Mouse (Mus musculus): Measurements from ENCODE around the gene Atp2b4. TPM values are rescaled to one million over a fixed set of nuclear protein-coding genes. Genes with fewer than 3 reads are reported as not detected.
"Not testable (repeated sequence)": the region's sequence is repeated elsewhere in the genome, so short reads cannot be mapped to it uniquely, and the experiment has no call there.

Gene Atp2b4
- polyA plus RNA-seq, 1 experiment: 7.7 TPM

- peaks cover 2% of the 10 kb centered on the region; the same call in 1 of the 2 replicates for H3K9me3 ChIP-seq (ENCODE audit: control insufficient read depth, low read length)
- no peaks in the 10 kb centered on the region for H3K4me1 ChIP-seq (ENCODE audit: control insufficient read depth)
- H3K4me3 ChIP-seq (replicated peaks): no peak overlapping the region
- TF ChIP-seq GATA1 (IDR thresholded peaks at IDR 0.05; ENCODE audit: low read length) (no peak), TAL1 (IDR thresholded peaks at IDR 0.05; ENCODE audit: low read length) (no peak)
- H3K36me3 ChIP-seq (ENCODE audit: control insufficient read depth): no peaks in the 10 kb centered on the region
- H3K27me3 ChIP-seq (ENCODE audit: control insufficient read depth): no peaks in the 10 kb centered on the region; the same call in 1 of the 2 replicates
Observed at GRCm38 (mm10) chr1:133685749-133686519, 114.9 kb downstream of the Atp2b4 start.

- no peak overlapping the region for H3K4me3 ChIP-seq (replicated peaks)
- no peaks in the 10 kb centered on the region for H3K9me3 ChIP-seq (ENCODE audit: control insufficient read depth, low read length)
- H3K36me3 ChIP-seq (ENCODE audit: control insufficient read depth): no peaks in the 10 kb centered on the region
- H3K4me1 ChIP-seq (ENCODE audit: control insufficient read depth): no peaks in the 10 kb centered on the region
- H3K27me3 ChIP-seq (ENCODE audit: control insufficient read depth): no peaks in the 10 kb centered on the region
- no peak for TF ChIP-seq GATA1 (IDR thresholded peaks at IDR 0.05; ENCODE audit: low read length)
- no peak for TF ChIP-seq TAL1 (IDR thresholded peaks at IDR 0.05; ENCODE audit: low read length)
Observed at GRCm38 (mm10) chr1:133671801-133672200, 129.0 kb downstream of the Atp2b4 start.

- no peaks in the 10 kb centered on the region for H3K36me3 ChIP-seq (ENCODE audit: control insufficient read depth)
- TF ChIP-seq GATA1 (IDR thresholded peaks at IDR 0.05; ENCODE audit: low read length): no peak
- TF ChIP-seq TAL1 (IDR thresholded peaks at IDR 0.05; ENCODE audit: low read length): no peak
- H3K9me3 ChIP-seq (ENCODE audit: control insufficient read depth, low read length): no peaks in the 10 kb centered on the region
Observed at GRCm38 (mm10) chr1:133671266-133671665, 129.6 kb downstream of the Atp2b4 start.

GRCm38 (mm10) chr1:133670776-133671175, 130.1 kb downstream of the Atp2b4 start:
- Histone ChIP-seq H3K9me3 (ENCODE audit: control insufficient read depth, low read length) (no peaks in the 10 kb centered on the region), H3K36me3 (ENCODE audit: control insufficient read depth) (no peaks in the 10 kb centered on the region), H3K27me3 (ENCODE audit: control insufficient read depth) (no peaks in the 10 kb centered on the region), H3K4me1 (ENCODE audit: control insufficient read depth) (no peaks in the 10 kb centered on the region), H3K4me3 (replicated peaks) (no peak overlapping the region)
- TF ChIP-seq TAL1 (IDR thresholded peaks at IDR 0.05; ENCODE audit: low read length) (no peak), GATA1 (IDR thresholded peaks at IDR 0.05; ENCODE audit: low read length) (no peak)

More at GRCm38 (mm10) chr1:133671266-133671665, 129.6 kb downstream of the Atp2b4 start:
- H3K27me3 ChIP-seq (ENCODE audit: control insufficient read depth): no peaks in the 10 kb centered on the region
- no peaks in the 10 kb centered on the region for H3K4me1 ChIP-seq (ENCODE audit: control insufficient read depth)
- no peak overlapping the region for H3K4me3 ChIP-seq (replicated peaks)

- TF ChIP-seq GATA1 (IDR thresholded peaks at IDR 0.05; ENCODE audit: low read length) (no peak), TAL1 (IDR thresholded peaks at IDR 0.05; ENCODE audit: low read length) (no peak)
- no peaks in the 10 kb centered on the region for H3K9me3 ChIP-seq (ENCODE audit: control insufficient read depth, low read length)
- no peak overlapping the region for H3K4me3 ChIP-seq (replicated peaks)
- no peaks in the 10 kb centered on the region for H3K27me3 ChIP-seq (ENCODE audit: control insufficient read depth)
- H3K4me1 ChIP-seq (ENCODE audit: control insufficient read depth): no peaks in the 10 kb centered on the region
- H3K36me3 ChIP-seq (ENCODE audit: control insufficient read depth): no peaks in the 10 kb centered on the region
Observed at GRCm38 (mm10) chr1:133670190-133670589, 130.7 kb downstream of the Atp2b4 start.

GRCm38 (mm10) chr1:133668618-133669017, 132.2 kb downstream of the Atp2b4 start:
- Histone ChIP-seq H3K36me3 (ENCODE audit: control insufficient read depth) (no peaks in the 10 kb centered on the region), H3K9me3 (ENCODE audit: control insufficient read depth, low read length) (no peaks in the 10 kb centered on the region), H3K27me3 (ENCODE audit: control insufficient read depth) (no peaks in the 10 kb centered on the region), H3K4me1 (ENCODE audit: control insufficient read depth) (peaks cover 4% of the 10 kb centered on the region; the same call in 1 of the 2 replicates), H3K4me3 (replicated peaks) (no peak overlapping the region)
- TF ChIP-seq TAL1 (IDR thresholded peaks at IDR 0.05; ENCODE audit: low read length): no peak
- no peak for TF ChIP-seq GATA1 (IDR thresholded peaks at IDR 0.05; ENCODE audit: low read length)

- H3K4me3 ChIP-seq (replicated peaks): no peak overlapping the region
- H3K36me3 ChIP-seq (ENCODE audit: control insufficient read depth): no peaks in the 10 kb centered on the region
- H3K27me3 ChIP-seq (ENCODE audit: control insufficient read depth): no peaks in the 10 kb centered on the region
- H3K4me1 ChIP-seq (ENCODE audit: control insufficient read depth): peaks cover 4% of the 10 kb centered on the region; the same call in 1 of the 2 replicates
- H3K9me3 ChIP-seq (ENCODE audit: control insufficient read depth, low read length): no peaks in the 10 kb centered on the region
- no peak for TF ChIP-seq TAL1 (IDR thresholded peaks at IDR 0.05; ENCODE audit: low read length)
- no peak for TF ChIP-seq GATA1 (IDR thresholded peaks at IDR 0.05; ENCODE audit: low read length)
Observed at GRCm38 (mm10) chr1:133667721-133668120, 133.1 kb downstream of the Atp2b4 start.

- H3K27me3 ChIP-seq (ENCODE audit: control insufficient read depth): not testable (repeated sequence)
Observed at GRCm38 (mm10) chr1:133665713-133666112, 135.1 kb downstream of the Atp2b4 start.

GRCm38 (mm10) chr1:133664203-133664970, 136.5 kb downstream of the Atp2b4 start:
- H3K27me3 ChIP-seq (ENCODE audit: control insufficient read depth): no peaks in the 10 kb centered on the region
- H3K36me3 ChIP-seq (ENCODE audit: control insufficient read depth): peaks cover 6% of the 10 kb centered on the region
- no peak overlapping the region for H3K4me3 ChIP-seq (replicated peaks)
- H3K9me3 ChIP-seq (ENCODE audit: control insufficient read depth, low read length): no peaks in the 10 kb centered on the region
- TF ChIP-seq TAL1 (IDR thresholded peaks at IDR 0.05; ENCODE audit: low read length) (no peak), GATA1 (IDR thresholded peaks at IDR 0.05; ENCODE audit: low read length) (no peak)
- H3K4me1 ChIP-seq (ENCODE audit: control insufficient read depth): peaks cover 22% of the 10 kb centered on the region

More at GRCm38 (mm10) chr1:133665713-133666112, 135.1 kb downstream of the Atp2b4 start:
- not testable (repeated sequence) for H3K36me3 ChIP-seq (ENCODE audit: control insufficient read depth); H3K4me3 ChIP-seq (replicated peaks); H3K4me1 ChIP-seq (ENCODE audit: control insufficient read depth); H3K9me3 ChIP-seq (ENCODE audit: control insufficient read depth, low read length)

All from erythroblast, embryonic 14.5 days (primary cell).